19 mouse cellular contexts compared by ENCODE assay signal in genomic region chr1:131659512-131660085, GRCm38 (mm10). TPM values are rescaled to one million over a fixed set of nuclear protein-coding genes. Genes with fewer than 3 reads are reported as not detected.
DNase-seq lines count a peak whose midpoint lies in the region; ATAC-seq and TF ChIP-seq lines count a peak whose summit lies in the region.
"Had no signal": no experiment of that assay in that cellular context is flagged by ENCODE, and none has a peak within 500 bp of the region (broad histone marks: within the 10 kb centered on the region; RNA-seq: fewer than 3 reads in every experiment).

No protein-coding gene starts in this region.

- no peaks in the 10 kb centered on the region for H3K9me3 ChIP-seq in embryonic facial prominence, embryonic 14.5 days (ENCODE audit: control insufficient read depth, low read length)
- H3K9me3 ChIP-seq in embryonic facial prominence, embryonic 10.5 days: no peaks in the 10 kb centered on the region
- H3K9me3 ChIP-seq in forebrain, postnatal 0 days (ENCODE audit: low read length): no peaks in the 10 kb centered on the region
- no peaks in the 10 kb centered on the region for H3K9me3 ChIP-seq in forebrain, embryonic 12.5 days
- no peaks in the 10 kb centered on the region for H3K9me3 ChIP-seq in limb, embryonic 14.5 days (ENCODE audit: control insufficient read depth, low read length)
- H3K9me3 ChIP-seq in limb, embryonic 10.5 days (replicated peaks): no peaks in the 10 kb centered on the region
- no peaks in the 10 kb centered on the region for H3K9me3 ChIP-seq in hindbrain, embryonic 10.5 days
- H3K9me3 ChIP-seq: hindbrain, embryonic 15.5 days had no signal

- peaks cover 5% of the 10 kb centered on the region; the same call in 1 of the 2 replicates for H3K4me1 ChIP-seq in embryonic facial prominence, embryonic 14.5 days (ENCODE audit: control insufficient read depth, insufficient read depth, low read length)
- H3K4me1 ChIP-seq in embryonic facial prominence, embryonic 10.5 days: peaks cover 9% of the 10 kb centered on the region
- H3K4me1 ChIP-seq in forebrain, postnatal 0 days (ENCODE audit: insufficient read depth): peaks cover 8% of the 10 kb centered on the region; the same call in 1 of the 2 replicates
- H3K4me1 ChIP-seq in forebrain, embryonic 12.5 days: peaks cover 7% of the 10 kb centered on the region
- no peaks in the 10 kb centered on the region for H3K4me1 ChIP-seq in limb, embryonic 14.5 days (ENCODE audit: control insufficient read depth, insufficient read depth, low read length)
- H3K4me1 ChIP-seq in limb, embryonic 10.5 days: peaks cover 6% of the 10 kb centered on the region
- peaks cover 7% of the 10 kb centered on the region; the same call in 1 of the 2 replicates for H3K4me1 ChIP-seq in hindbrain, embryonic 10.5 days (replicated peaks)

- 77% methylated on average over 5 of the region's 5 CpGs for WGBS in embryonic facial prominence, embryonic 14.5 days
- WGBS in embryonic facial prominence, embryonic 10.5 days: 78% methylated on average over 5 of the region's 5 CpGs
- WGBS in forebrain, postnatal 0 days: 52% methylated on average over 5 of the region's 5 CpGs
- WGBS in forebrain, embryonic 12.5 days: 77% methylated on average over 5 of the region's 5 CpGs
- 75% methylated on average over 5 of the region's 5 CpGs for WGBS in limb, embryonic 14.5 days
- 75% methylated on average over 5 of the region's 5 CpGs for WGBS in limb, embryonic 10.5 days
- 74% methylated on average over 5 of the region's 5 CpGs for WGBS in hindbrain, embryonic 10.5 days

- no peak for TF ChIP-seq POLR2A in limb, embryonic 14.5 days (IDR thresholded peaks at IDR 0.05; ENCODE audit: borderline replicate concordance, extremely low read depth, insufficient read depth, insufficient read length)

- no peak overlapping the region for H3K9ac ChIP-seq in embryonic facial prominence, embryonic 14.5 days (ENCODE audit: low read depth, low read length)
- H3K9ac ChIP-seq in forebrain, postnatal 0 days: no peak overlapping the region
- no peak overlapping the region for H3K9ac ChIP-seq in forebrain, embryonic 12.5 days
- no peak overlapping the region for H3K9ac ChIP-seq in limb, embryonic 14.5 days (ENCODE audit: low read depth, low read length, severe bottlenecking)
- H3K9ac ChIP-seq: hindbrain, embryonic 15.5 days had no signal

- H3K27me3 ChIP-seq in embryonic facial prominence, embryonic 14.5 days (replicated peaks; ENCODE audit: control insufficient read depth, insufficient read depth, low read length): no peaks in the 10 kb centered on the region
- H3K27me3 ChIP-seq in embryonic facial prominence, embryonic 10.5 days (replicated peaks; ENCODE audit: low read depth, poor library complexity, severe bottlenecking): no peaks in the 10 kb centered on the region
- H3K27me3 ChIP-seq in forebrain, postnatal 0 days (ENCODE audit: insufficient read depth, low read length): no peaks in the 10 kb centered on the region
- H3K27me3 ChIP-seq in forebrain, embryonic 12.5 days: no peaks in the 10 kb centered on the region; the same call in none of the 2 replicates
- H3K27me3 ChIP-seq in limb, embryonic 14.5 days (ENCODE audit: control insufficient read depth, insufficient read depth, low read length): no peaks in the 10 kb centered on the region
- no peaks in the 10 kb centered on the region for H3K27me3 ChIP-seq in limb, embryonic 10.5 days (ENCODE audit: low read depth, poor library complexity, severe bottlenecking)
- no peaks in the 10 kb centered on the region for H3K27me3 ChIP-seq in hindbrain, embryonic 10.5 days (ENCODE audit: insufficient read depth, poor library complexity, severe bottlenecking)
- H3K27me3 ChIP-seq: hindbrain, embryonic 15.5 days had no signal

- peak; percentile 9 for DNase-seq in embryonic facial prominence, embryonic 14.5 days (ENCODE audit: low spot score)
- no peak for DNase-seq in embryonic facial prominence, embryonic 10.5 days (ENCODE audit: low spot score)
- no peak for DNase-seq in forebrain, postnatal 0 days
- no peak for DNase-seq in limb, embryonic 14.5 days (ENCODE audit: low spot score)
- DNase-seq in limb, embryonic 10.5 days (ENCODE audit: low spot score): no peak
- no peak for DNase-seq in hindbrain, embryonic 10.5 days (ENCODE audit: low spot score)
- no peak for DNase-seq in liver
- DNase-seq: adrenal gland, postnatal 10 days; B cell, adult 2 months; cerebellum, adult 2 months; cerebellum, postnatal 10 days; gastrocnemius, postnatal 10 days; heart, postnatal 10 days; kidney, adult 2 months had no signal

- H3K36me3 ChIP-seq in embryonic facial prominence, embryonic 14.5 days (ENCODE audit: control insufficient read depth, insufficient read depth, low read length): no peaks in the 10 kb centered on the region
- H3K36me3 ChIP-seq in embryonic facial prominence, embryonic 10.5 days (replicated peaks): no peaks in the 10 kb centered on the region
- no peaks in the 10 kb centered on the region for H3K36me3 ChIP-seq in forebrain, postnatal 0 days (ENCODE audit: insufficient read depth)
- no peaks in the 10 kb centered on the region for H3K36me3 ChIP-seq in forebrain, embryonic 12.5 days (replicated peaks)
- H3K36me3 ChIP-seq in limb, embryonic 14.5 days (ENCODE audit: control insufficient read depth, insufficient read depth, low read length): no peaks in the 10 kb centered on the region
- no peaks in the 10 kb centered on the region for H3K36me3 ChIP-seq in limb, embryonic 10.5 days
- H3K36me3 ChIP-seq in hindbrain, embryonic 10.5 days: no peaks in the 10 kb centered on the region
- H3K36me3 ChIP-seq: hindbrain, embryonic 15.5 days had no signal

- no peak overlapping the region for H3K27ac ChIP-seq in embryonic facial prominence, embryonic 14.5 days (replicated peaks; ENCODE audit: low read depth, low read length)
- no peak overlapping the region for H3K27ac ChIP-seq in embryonic facial prominence, embryonic 10.5 days (replicated peaks)
- H3K27ac ChIP-seq in forebrain, postnatal 0 days (ENCODE audit: low read depth, low read length): no peak overlapping the region
- no peak overlapping the region for H3K27ac ChIP-seq in forebrain, embryonic 12.5 days
- H3K27ac ChIP-seq in limb, embryonic 14.5 days (replicated peaks; ENCODE audit: low read depth, low read length): no peak overlapping the region
- H3K27ac ChIP-seq in limb, embryonic 10.5 days: no peak overlapping the region
- H3K27ac ChIP-seq in hindbrain, embryonic 10.5 days: no peak overlapping the region
- H3K27ac ChIP-seq: hindbrain, embryonic 15.5 days had no signal

- no peak overlapping the region for H3K4me3 ChIP-seq in embryonic facial prominence, embryonic 14.5 days (ENCODE audit: low read depth, low read length)
- H3K4me3 ChIP-seq in embryonic facial prominence, embryonic 10.5 days: no peak overlapping the region
- no peak overlapping the region for H3K4me3 ChIP-seq in forebrain, postnatal 0 days (ENCODE audit: low read depth, low read length)
- H3K4me3 ChIP-seq in forebrain, embryonic 12.5 days (replicated peaks): no peak overlapping the region
- H3K4me3 ChIP-seq in limb, embryonic 14.5 days (replicated peaks; ENCODE audit: low read length): no peak overlapping the region
- no peak overlapping the region for H3K4me3 ChIP-seq in limb, embryonic 10.5 days
- no peak overlapping the region for H3K4me3 ChIP-seq in hindbrain, embryonic 10.5 days
- H3K4me3 ChIP-seq: hindbrain, embryonic 15.5 days had no signal

- ATAC-seq in embryonic facial prominence, embryonic 14.5 days (ENCODE audit: low read depth): no peak; the same call in 1 of the 2 replicates
- peak; percentile 9; the same call in 1 of the 2 replicates for ATAC-seq in forebrain, postnatal 0 days
- no peak for ATAC-seq in forebrain, embryonic 12.5 days (ENCODE audit: low FRiP score)
- ATAC-seq in limb, embryonic 14.5 days (ENCODE audit: low FRiP score, low read depth): 0 out of 2 replicates have a peak, but pooled peaks have one; percentile 32
- ATAC-seq: CD4-positive, CD25-positive, alpha-beta regulatory T cell, adult 4 months; intestine, embryonic 16.5 days had no signal

- H3K4me2 ChIP-seq in embryonic facial prominence, embryonic 14.5 days (ENCODE audit: low read depth, low read length): no peak overlapping the region
- H3K4me2 ChIP-seq in forebrain, postnatal 0 days (ENCODE audit: low read depth): no peak overlapping the region
- H3K4me2 ChIP-seq in forebrain, embryonic 12.5 days: no peak overlapping the region
- H3K4me2 ChIP-seq in limb, embryonic 14.5 days (replicated peaks; ENCODE audit: low read depth, low read length, severe bottlenecking): no peak overlapping the region
- H3K4me2 ChIP-seq: hindbrain, embryonic 15.5 days had no signal

- no peak for TF ChIP-seq CTCF in forebrain, postnatal 0 days (IDR thresholded peaks at IDR 0.05; ENCODE audit: low read depth)

RNA-seq across cellular contexts. Expression of gene Ctse, which starts 21.5 kb away (rescaled TPM):
- 0.14 and 0.15 TPM in 2 replicates for polyA plus RNA-seq in embryonic facial prominence, embryonic 14.5 days (2014; fragmentation: Nextera tagmentation; extraction: Ambion mirVana)
- polyA plus RNA-seq in embryonic facial prominence, embryonic 10.5 days (2016; fragmentation: Nextera tagmentation; extraction: Ambion mirVana): 0.06 TPM in 1 of 2 replicates, not detected in the other
- 0.23 and 0.57 TPM in 2 replicates for total RNA-seq in forebrain, postnatal 0 days (2014; rRNA removed)
- polyA plus RNA-seq in forebrain, postnatal 0 days (2015; fragmentation: Nextera tagmentation; extraction: Ambion mirVana): 0.08 TPM in 1 of 2 replicates, not detected in the other
- not detected in 2 replicates for polyA plus RNA-seq in forebrain, embryonic 12.5 days (2016; fragmentation: Nextera tagmentation; extraction: Ambion mirVana)
- 0.11 and 0.17 TPM in 2 replicates for polyA plus RNA-seq in limb, embryonic 14.5 days (2012; rRNA removed)
- 0.44 TPM in 1 of 2 replicates, not detected in the other for polyA plus RNA-seq in limb, embryonic 14.5 days (2014; fragmentation: Nextera tagmentation; extraction: Ambion mirVana)
- not detected in 2 replicates for polyA plus RNA-seq in limb, embryonic 10.5 days (2016; fragmentation: Nextera tagmentation; extraction: Ambion mirVana)
- polyA plus RNA-seq in hindbrain, embryonic 10.5 days (2016; fragmentation: Nextera tagmentation; extraction: Ambion mirVana): 0.21 TPM in 1 of 2 replicates, not detected in the other
- polyA plus RNA-seq: heart, embryonic 14.5 days; hindbrain, embryonic 15.5 days had no signal

RNA-seq across cellular contexts. Expression of gene Rab7b, which starts 28.9 kb away (rescaled TPM):
- polyA plus RNA-seq in embryonic facial prominence, embryonic 14.5 days (2014; fragmentation: Nextera tagmentation; extraction: Ambion mirVana): 10.6 and 11.5 TPM in 2 replicates
- polyA plus RNA-seq in embryonic facial prominence, embryonic 10.5 days (2016; fragmentation: Nextera tagmentation; extraction: Ambion mirVana): 0.64 and 0.91 TPM in 2 replicates
- 0.29 and 0.85 TPM in 2 replicates for total RNA-seq in forebrain, postnatal 0 days (2014; rRNA removed)
- polyA plus RNA-seq in forebrain, postnatal 0 days (2015; fragmentation: Nextera tagmentation; extraction: Ambion mirVana): 1.3 and 1.9 TPM in 2 replicates
- 0.19 and 0.43 TPM in 2 replicates for polyA plus RNA-seq in forebrain, embryonic 12.5 days (2016; fragmentation: Nextera tagmentation; extraction: Ambion mirVana)
- polyA plus RNA-seq in limb, embryonic 14.5 days (2012; rRNA removed): 2.4 and 3.8 TPM in 2 replicates
- polyA plus RNA-seq in limb, embryonic 14.5 days (2014; fragmentation: Nextera tagmentation; extraction: Ambion mirVana): 5.9 and 8.4 TPM in 2 replicates
- 0.63 and 0.65 TPM in 2 replicates for polyA plus RNA-seq in limb, embryonic 10.5 days (2016; fragmentation: Nextera tagmentation; extraction: Ambion mirVana)
- 0.68 and 1.1 TPM in 2 replicates for polyA plus RNA-seq in hindbrain, embryonic 10.5 days (2016; fragmentation: Nextera tagmentation; extraction: Ambion mirVana)

Comparison
In these comparisons a context has a peak if more than half of its experiments do, and no peak if none do; other contexts are left out.
1. ATAC-seq: peak in forebrain, postnatal 0 days (single experiment) and limb, embryonic 14.5 days (single experiment); none in embryonic facial prominence, embryonic 14.5 days (single experiment) and forebrain, embryonic 12.5 days (single experiment).